Mouse (Mus musculus) hematopoietic stem cell, adult 5-6 weeks (primary cell): ENCODE results near the gene Apobec1. TPM values are rescaled to one million over a fixed set of nuclear protein-coding genes. Genes with fewer than 3 reads are reported as not detected.
A peak's percentile ranks its signal among the peaks of the same experiment; 100 is the strongest.

ENCODE experiments used
- ATAC-seq, 2 experiments: fragments of 125-278 bp in 1 of 2; replicated peaks in 1 of 2; 2 replicates each; pipeline ENCODE4 v1.8.0; 2016 to 2017; ENCODE audit warnings: inconsistent platforms in 2 of 2, mild to moderate bottlenecking in 2 of 2, moderate number of reproducible peaks in 2 of 2, low read depth in 1 of 2, moderate TSS enrichment in 1 of 2; ENCODE audit not compliant: low FRiP score in 2 of 2, poor library complexity in 2 of 2, severe bottlenecking in 2 of 2, insufficient read depth in 1 of 2, low TSS enrichment in 1 of 2
- total RNA-seq: library from RNA; stranded (forward); fragments of 172-1452, 232-1000 nt; gene quantifications from 2 replicates; pipeline ENCODE4 v1.2.3, GENCODE M21; 2017

Apobec1 gene
- total RNA-seq, 1 experiment from 2014 or later, result 12.1 TPM

DNA sequence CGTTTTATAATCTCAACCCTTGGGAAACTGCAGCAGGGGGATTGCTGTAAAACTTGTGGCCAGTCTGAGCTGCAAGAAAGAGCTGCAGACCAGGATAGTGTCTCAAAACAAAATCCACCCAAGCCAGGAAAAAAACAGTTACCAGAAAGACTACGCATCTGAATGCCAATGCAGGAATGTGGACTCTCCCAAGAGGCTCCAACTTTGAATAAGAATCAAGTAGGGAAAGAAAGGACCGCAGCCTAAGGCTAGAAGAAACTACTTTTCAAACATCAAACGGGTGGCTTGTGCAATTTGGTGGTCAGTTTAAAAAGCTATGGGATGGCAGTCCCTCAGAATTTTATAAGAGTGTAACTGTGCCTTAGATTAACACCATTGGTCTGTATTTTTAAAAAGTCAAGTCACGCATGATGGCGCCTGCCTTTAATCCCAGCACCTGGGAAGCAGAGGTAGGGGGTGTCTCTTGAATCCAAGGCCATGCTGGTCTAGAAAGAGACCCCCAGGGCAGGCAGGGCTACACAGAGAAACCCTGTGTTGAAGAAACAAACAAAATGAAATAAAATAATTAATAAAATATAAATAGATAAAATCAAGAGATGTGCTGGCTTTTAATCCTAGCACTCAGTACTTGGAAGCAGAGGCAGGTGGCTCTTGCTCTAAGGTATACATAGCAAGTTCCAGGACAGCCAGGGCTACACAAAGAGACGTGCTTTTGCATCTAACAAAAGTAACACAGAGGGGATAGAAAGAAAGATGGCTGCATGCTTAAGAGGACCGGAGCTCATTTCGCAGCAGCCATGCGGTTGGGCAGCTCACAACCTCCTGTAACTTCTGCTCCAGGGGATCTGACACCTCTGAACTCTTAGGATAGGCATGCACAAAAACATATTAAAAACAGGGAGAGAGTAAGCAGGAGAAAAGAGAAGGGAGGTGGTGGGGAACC is 6.5 kb upstream of the Apobec1 start:
- ATAC-seq, result no peak

DNA sequence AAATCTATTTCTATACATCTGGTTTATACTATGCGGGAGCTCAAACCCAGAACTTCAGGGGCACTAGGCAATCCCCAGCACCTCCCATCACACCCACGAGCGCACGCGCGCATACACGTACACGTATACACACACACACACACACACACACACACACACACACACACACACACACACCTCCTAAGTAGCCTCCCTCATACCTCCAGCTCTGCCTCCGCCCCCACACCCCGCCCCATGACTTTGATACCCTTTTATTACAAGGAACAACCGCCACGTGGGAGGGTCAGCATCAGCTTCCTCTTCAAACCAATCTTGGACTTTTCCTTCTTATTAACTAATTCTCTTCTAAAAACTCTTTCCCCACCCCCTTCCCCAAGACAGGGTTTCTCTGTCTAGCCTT is 5.5 kb upstream of the Apobec1 start:
- no peak for ATAC-seq

DNA sequence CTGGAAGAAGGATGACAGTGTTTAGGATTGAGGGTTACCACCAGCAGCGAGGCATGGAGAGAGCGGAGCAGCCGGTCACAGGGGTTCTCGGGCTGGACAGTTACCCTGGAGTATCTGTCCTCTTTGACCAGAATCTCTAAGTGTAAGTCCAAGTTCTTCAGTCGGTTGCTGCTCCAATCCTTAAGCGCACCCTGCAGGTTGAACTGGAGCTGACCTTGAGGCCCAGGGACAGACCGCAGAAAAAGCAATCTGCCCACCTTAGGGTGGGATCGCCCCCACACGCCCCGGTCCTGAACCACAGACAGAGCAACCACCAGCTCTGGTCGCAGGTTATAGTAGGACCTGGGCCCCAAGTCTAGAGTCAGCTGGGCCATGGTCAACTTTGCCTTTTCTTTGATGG is 4.4 kb upstream of the Apobec1 start:
- no peak for ATAC-seq

DNA sequence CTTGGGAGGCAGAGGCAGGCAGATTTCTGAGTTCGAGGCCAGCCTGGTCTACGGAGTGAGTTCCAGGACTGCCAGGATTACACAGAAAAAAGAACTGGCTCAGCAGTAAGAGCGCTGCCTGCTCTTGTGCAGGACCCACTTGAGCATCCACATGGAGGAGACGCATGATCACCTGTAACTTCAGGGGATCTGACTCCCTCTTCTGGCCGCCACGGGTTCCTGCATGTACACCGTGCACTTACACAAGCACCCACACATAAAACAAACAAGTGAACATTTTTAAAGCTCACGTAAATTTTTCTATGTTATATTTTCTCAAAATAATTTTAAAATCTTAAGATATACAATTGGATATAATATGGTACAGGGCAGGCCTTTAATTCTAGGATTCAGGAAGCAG is 3.2 kb upstream of the Apobec1 start:
- no peak for ATAC-seq

DNA sequence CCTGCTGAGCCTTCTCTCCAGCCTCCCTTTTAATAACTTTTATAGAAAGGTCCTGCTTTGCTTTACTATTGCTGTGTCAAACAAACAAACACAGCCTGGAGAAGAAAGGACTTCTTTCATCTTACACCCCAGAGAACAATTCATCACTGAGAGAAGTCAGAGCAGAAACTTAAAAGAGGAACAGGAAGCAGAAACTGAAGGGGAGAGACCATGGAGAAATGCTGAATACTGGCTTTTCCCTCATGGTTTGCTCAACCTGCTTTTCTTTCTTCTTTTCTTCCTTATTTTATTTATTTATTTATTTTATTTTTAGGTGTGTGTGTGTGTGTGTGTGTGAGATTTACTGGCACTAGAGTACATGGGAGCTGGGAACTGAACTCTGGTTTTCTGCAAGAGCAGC is 2.0 kb upstream of the Apobec1 start:
- ATAC-seq, result peak; percentile 23 to 38; a peak in 3 of 4 replicates

DNA sequence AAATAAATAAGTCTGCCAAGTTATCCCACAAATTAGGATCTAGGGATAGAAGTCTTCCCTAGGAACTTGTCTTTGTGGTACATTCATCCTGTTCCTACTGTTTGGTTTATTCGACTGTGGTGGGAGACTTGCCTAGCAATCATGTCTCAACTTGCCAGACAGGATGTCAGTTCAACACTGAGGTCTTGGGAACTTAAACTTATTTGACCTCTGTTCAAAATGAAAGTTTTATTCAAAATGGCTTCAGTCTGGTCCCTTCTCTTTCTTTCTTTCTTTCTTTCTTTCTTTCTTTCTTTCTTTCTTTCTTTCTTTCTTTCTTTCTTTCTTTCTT is 713 bp upstream of the Apobec1 start:
- ATAC-seq, result no peak; a peak in 1 of 4 replicates

DNA sequence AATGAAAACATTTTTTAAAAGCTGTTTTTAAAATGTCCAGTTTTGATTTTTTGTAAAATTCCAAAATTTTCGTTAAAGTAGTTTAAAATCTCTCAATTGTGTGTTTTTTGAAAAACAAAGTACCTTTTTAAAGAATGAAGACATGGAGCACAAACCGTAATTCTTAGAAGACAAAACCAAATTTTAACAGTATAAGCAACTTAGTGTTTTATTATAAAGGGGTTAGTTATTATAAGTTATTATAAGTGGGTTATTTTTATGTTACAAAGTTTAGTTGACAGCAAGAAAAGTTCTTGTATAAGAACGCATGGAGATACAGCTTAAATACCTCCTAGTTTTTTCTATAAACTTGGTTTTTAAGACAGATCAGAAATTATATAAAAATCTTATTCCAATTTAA is 629 bp downstream of the Apobec1 start:
- no peak for ATAC-seq

DNA sequence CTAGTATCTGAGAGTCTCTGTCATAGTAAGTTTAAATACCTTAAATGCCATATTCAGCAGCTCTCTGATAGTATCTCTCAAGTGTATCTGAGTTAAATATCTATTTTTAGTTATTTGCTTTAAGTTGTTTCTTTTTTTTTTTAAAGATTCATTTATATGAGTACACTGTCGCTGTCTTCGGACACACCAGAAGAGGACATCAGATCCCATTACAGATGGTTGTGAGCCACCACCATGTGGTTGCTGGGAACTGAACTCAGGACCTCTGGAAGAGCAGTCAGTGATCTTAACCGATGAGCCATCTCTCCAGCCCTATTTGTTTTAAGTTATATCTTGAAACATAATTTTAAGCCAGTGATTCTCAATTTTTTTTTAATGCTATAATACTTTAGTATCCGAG is 1.2 kb downstream of the Apobec1 start:
- no peak for ATAC-seq

DNA sequence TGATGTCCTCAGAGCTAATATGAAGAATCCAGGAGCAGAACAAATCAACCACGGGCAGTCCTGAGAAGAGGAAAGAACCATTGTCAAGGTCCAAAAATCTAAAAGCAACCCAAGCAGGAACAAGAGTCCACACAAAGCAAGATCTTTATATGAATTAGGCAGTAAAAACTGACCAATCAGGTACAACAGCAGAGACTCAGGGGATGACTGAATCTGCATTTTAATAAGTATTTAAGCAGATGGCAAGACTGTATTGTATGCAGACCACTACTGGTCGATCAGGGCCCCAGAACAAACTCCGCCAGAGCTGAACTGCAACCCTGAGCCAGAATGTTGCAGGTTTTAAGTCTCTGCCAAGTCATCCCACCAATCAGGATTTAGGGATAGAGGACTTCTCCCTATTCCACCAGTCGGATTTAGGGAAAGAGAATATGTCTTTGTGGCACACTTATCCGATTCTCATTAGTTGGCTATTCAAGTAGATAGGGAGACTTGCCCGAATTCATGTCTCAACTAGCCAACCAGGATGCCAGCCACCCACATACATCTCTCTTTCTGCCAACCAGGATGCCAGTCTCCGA is 2.1 kb downstream of the Apobec1 start:
- no peak for ATAC-seq

DNA sequence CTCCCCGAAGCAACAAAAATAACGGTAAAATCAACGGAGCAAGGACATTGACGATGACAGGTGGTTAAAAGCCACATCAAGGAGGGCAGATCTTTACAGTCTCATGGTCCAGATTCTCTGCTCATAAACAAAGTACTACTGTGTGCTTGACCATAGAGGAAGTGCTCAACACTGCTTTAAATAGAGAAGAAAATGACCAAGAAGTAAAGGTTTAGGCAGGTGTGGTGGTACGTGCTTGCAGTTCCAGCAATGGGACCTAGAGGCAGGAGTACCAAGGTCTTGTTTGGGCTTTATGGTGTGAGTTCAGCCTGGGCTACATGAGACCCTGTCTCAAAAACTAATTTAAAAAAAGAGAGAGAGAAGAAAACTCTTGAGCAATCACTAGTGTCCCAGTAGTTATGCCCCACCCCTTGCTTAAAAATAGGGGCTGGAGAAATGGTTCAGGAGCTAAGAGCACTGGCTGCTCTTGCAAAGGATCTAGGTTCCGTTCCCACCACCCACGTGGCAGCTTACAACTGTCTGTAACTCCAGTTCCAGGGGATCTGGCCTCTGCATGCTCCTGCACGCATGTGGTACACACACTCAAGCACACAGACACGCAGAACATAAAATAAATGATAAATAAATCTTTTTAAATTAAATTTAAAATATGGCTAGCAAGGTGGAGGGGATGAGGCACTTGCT is 3.0 kb downstream of the Apobec1 start:
- no peak for ATAC-seq

DNA sequence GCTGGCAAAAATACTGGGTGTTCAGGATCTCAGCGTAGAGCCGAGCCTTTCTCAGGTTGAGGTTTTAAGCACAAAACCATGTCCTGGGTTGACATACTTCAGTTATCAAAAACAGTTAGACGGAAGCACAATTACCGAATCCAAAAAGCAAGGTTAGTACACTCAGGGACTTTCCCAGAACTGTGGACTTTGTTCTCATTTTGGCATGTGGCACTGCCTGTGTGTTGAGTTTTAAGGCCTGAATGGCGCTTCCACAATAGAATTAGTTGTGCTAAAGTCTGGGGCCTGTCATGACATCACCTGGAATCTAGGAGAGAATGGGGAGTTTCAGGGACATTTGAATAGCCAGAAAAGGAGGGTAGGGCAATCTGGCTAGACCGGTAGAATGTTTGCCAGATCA is 3.8 kb downstream of the Apobec1 start:
- ATAC-seq, result no peak

DNA sequence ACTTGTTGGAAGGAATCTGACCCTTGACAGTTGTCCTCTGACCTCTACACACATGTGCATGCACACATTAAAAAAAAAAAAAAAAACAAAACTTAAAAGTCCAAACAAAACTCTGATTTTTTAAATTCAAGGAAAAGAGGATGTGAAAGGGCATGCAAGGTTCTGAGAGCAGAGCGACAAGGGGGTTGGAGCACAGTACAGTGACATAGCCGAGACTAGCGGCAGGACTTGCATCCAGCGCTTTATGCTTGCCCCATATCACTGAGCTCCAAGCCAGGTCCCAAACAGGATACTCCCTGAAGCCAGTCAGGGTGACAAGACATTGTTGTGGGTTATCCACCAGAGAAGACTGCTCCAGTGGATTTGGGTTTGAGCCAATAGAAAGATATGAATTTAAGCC is 4.2 kb downstream of the Apobec1 start:
- ATAC-seq, result no peak

DNA sequence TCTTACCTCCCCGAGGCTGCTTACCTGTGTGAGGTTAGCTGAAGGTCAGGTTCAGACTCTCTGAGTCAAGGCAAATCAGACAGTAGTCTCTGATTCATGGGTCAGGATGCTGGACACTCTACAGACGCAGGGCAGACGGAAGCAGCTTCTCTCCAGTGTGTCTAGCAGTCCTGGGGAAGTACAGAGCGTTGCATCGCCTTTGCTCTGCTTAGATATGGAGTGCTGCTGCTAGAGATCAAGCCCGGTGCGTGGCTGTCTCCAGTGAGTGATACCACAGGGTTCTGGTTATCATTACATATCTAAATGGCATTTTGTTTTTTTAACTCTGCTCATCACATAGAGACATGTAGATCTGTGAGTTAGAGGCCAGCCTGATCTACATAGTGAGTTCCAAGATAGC is 5.6 kb downstream of the Apobec1 start:
- no peak for ATAC-seq

DNA sequence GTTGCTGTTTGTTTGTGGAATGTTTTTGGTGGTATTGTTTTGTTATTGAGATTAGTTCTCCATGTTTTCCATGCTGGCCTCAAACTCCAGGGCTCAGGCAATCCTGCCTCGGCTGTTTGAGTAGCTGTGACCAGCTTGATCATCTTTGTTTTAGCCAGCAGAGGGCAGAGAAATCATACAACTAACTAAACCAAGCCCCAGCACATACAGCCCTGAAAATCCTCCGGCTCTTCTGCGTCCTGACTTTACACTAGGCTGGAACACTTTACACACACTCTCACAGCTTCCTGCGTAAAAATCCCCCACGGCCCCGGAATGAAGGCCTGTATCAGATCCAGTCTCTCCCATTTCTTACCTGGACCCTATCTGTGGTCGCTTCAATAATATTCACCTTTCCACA is 6.6 kb downstream of the Apobec1 start:
- ATAC-seq, result peak; percentile 70 to 77

DNA sequence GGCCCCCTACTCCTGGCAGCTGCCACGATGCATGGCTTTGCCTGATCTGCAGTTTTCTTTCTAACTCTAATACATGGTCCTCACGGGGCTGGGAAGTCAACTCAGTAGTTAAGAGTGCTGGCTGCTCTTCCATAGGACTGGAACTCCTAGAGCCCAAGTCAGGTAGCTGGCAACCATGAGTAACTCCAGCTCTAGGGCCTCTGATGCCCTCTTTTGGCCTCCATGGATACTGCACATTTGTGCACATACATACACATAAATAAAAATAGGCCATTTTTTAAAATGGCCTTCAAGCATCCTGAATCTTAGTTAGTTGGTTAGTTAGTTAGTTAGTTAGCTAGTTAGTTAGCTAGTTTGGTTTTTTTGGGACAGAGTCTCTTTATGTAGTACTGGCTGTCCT is 9.3 kb downstream of the Apobec1 start:
- ATAC-seq, result no peak

DNA sequence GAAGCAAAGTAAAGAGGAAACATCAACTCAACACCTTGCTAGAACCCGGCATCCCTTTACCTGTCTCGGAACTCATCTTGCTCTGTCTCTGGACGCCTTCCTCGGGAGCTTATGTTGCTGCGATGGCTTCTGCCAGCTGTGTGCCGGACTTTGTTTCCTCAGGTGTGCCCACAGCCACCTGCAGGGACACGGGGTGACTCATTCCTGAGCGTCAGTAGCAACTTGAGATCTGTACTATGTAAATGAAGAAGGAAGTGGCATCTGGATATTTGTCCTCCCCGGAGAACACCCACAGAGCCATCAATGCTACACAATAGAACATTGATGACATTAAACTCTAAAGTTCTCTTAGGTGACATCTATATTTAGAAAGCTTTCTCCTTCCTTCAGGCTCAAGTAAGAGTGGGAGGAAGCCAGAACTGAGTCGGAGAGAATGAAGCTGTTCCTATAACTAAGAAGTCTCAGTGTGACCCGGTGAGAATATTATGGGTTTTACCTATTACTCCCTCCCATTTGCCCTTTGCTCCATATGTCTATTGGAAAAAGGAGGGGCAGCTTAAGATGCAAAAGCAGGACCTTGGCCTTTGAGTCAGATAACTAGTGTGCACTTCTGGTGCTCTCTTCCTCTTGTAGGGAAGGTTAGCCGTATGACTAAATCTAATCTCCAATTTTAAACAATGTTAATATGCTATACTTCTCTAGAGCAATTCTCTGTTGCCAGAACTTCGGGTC is 11.1 kb downstream of the Apobec1 start:
- ATAC-seq, result no peak

DNA sequence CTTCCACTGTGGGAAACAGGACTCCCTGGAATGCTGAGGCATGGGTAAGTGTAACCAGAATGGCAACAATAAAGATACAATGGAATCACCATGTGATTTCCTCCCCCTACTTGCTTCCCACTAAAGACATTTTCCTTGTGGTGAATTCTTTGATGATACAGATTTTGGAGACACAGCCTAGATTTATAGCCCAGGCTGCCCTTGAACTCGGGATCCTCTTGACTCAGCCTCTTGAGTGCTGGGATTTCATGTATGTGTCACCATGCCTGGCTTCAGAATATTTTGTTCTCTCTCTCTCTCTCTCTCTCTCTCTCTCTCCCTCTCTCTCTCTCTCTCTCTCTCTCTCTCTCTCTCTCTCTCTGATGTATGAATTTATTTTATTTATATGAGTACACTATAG is 23.2 kb downstream of the Apobec1 start:
- ATAC-seq, result no peak

DNA sequence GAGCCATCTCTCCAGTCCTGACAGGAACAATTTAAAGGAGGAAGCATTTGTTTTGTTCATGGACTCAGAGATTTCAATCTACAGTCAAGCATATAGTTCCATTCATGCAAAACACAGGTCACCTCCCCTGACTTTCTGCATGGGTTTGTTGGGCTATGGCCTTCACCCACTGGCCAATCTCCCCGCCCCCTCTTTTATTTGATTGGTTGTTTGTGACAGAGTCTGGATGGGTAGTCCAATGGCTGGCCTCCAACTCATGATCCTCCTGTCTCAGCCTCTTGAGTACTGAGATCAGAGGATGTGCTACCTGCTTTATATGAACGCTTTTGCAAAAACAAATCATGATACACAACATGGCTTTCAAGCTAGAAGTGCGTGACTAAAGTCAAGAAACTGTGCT is 25.2 kb downstream of the Apobec1 start:
- ATAC-seq, result no peak
